Mouse (Mus musculus): Measurements from ENCODE around the gene Hba-a1.

GRCm38 (mm10) chr11:32248350-32248749 lies 35.0 kb upstream of the Hba-a1 start:
- TF ChIP-seq CTCF (IDR thresholded peaks at IDR 0.05; ENCODE audit: borderline replicate concordance, extremely low read depth, insufficient read depth, insufficient read length) (no peak), POLR2A (IDR thresholded peaks at IDR 0.05; ENCODE audit: borderline replicate concordance, extremely low read depth, insufficient read depth, insufficient read length, poor library complexity, severe bottlenecking) (no peak)
